8 mouse cellular contexts compared by ENCODE assay signal in genomic region chr3:94442951-94443596, GRCm38 (mm10). TPM values are rescaled to one million over a fixed set of nuclear protein-coding genes. Genes with fewer than 3 reads are reported as not detected.
DNase-seq lines count a peak whose midpoint lies in the region; ATAC-seq and TF ChIP-seq lines count a peak whose summit lies in the region.

Gene Mrpl9 (plus strand): TSS chr3:94443318.

- TF ChIP-seq POLR2A in MEL (IDR thresholded peaks at IDR 0.05; ENCODE audit: control insufficient read depth in 1 of 2, insufficient read depth in 1 of 2, low read depth in 1 of 2, low read length in 2 of 2, poor library complexity in 1 of 2) = peak; percentile 93 to 99
- TF ChIP-seq POLR2A in cerebellum, adult 2 months (IDR thresholded peaks at IDR 0.05; ENCODE audit: borderline replicate concordance, insufficient read depth, low read length) = peak; percentile 88; the same call in 1 of the 2 replicates

- peak within 1 kb of the TSS; percentile 84 for H3K9ac ChIP-seq in MEL (ENCODE audit: control insufficient read depth, low read depth, low read length, poor library complexity, severe bottlenecking)
- H3K9ac ChIP-seq in lung, embryonic 16.5 days (ENCODE audit: low read length) = peak within 1 kb of the TSS; percentile 96

- peak within 1 kb of the TSS; percentile 76 to 93 for H3K4me3 ChIP-seq in MEL (ENCODE audit: control insufficient read depth in 1 of 2, insufficient read depth in 1 of 2, low read depth in 2 of 2, low read length in 2 of 2)
- peak within 1 kb of the TSS; percentile 58 for H3K4me3 ChIP-seq in cerebellum, adult 2 months (replicated peaks; ENCODE audit: insufficient read depth, low read depth, low read length)
- peak within 1 kb of the TSS; percentile 98 for H3K4me3 ChIP-seq in lung, embryonic 16.5 days (ENCODE audit: low read length)

- DNase-seq in MEL (ENCODE audit: low read depth, low spot score) = peak; percentile 98
- DNase-seq in cerebellum, adult 2 months = peak; percentile 93 to 95
- DNase-seq in forelimb bud, embryonic 11.5 days (ENCODE audit: low read depth, low spot score) = peak; percentile 97
- DNase-seq in layer of hippocampus, adult 9-10 months (ENCODE audit: low spot score) = peak; percentile 69
- DNase-seq in ovary, postnatal 10 days (ENCODE audit: low spot score) = peak; percentile 94
- DNase-seq in thymus, postnatal 10 days (ENCODE audit: low spot score in 2 of 2) = peak; percentile 92 to 97

- no peak for TF ChIP-seq RAD21 in MEL (IDR thresholded peaks at IDR 0.05; ENCODE audit: low read depth, low read length)

- peak; percentile 94 to 96 for ATAC-seq in hematopoietic stem cell, adult 5-6 weeks (replicated peaks in 1 of 2; ENCODE audit: insufficient read depth in 1 of 2, low FRiP score in 2 of 2, low TSS enrichment in 1 of 2, low read depth in 1 of 2, poor library complexity in 2 of 2, severe bottlenecking in 2 of 2)
- ATAC-seq in lung, embryonic 16.5 days (ENCODE audit: low read depth) = peak; percentile 99

- TF ChIP-seq CTCF in MEL (IDR thresholded peaks at IDR 0.05 in 2 of 3, conservative IDR thresholded peaks at IDR 0.05 in 1 of 3; ENCODE audit: control insufficient read depth in 1 of 3, insufficient read depth in 1 of 3, low read depth in 2 of 3, low read length in 3 of 3, poor library complexity in 1 of 3, severe bottlenecking in 1 of 3) = no peak
- TF ChIP-seq CTCF in cerebellum, adult 2 months (IDR thresholded peaks at IDR 0.05; ENCODE audit: borderline replicate concordance, insufficient read depth, low read depth, low read length) = no peak

- H3K9me3 ChIP-seq in MEL (replicated peaks; ENCODE audit: insufficient read depth, low read length) = no peaks in the 10 kb centered on the region
- H3K9me3 ChIP-seq in lung, embryonic 16.5 days (ENCODE audit: control insufficient read depth, low read length) = no peaks in the 10 kb centered on the region

- peak within 1 kb of the TSS; percentile 85 for H3K4me2 ChIP-seq in lung, embryonic 16.5 days (ENCODE audit: low read depth, low read length)

- H3K36me3 ChIP-seq in MEL (ENCODE audit: control insufficient read depth in 1 of 2, insufficient read depth in 2 of 2, low read length in 2 of 2) = peaks cover 11 to 15% of the 10 kb centered on the region in 2 experiments
- peaks cover 29% of the 10 kb centered on the region for H3K36me3 ChIP-seq in lung, embryonic 16.5 days (ENCODE audit: control insufficient read depth, insufficient read depth, low read length)

- peaks cover 13% of the 10 kb centered on the region for H3K79me2 ChIP-seq in MEL (ENCODE audit: control insufficient read depth, insufficient read depth, low read length, poor library complexity)

- WGBS in cerebellum, adult 2 months = 1% methylated on average over 39 of the region's 39 CpGs
- 0% methylated on average over 38 of the region's 39 CpGs for WGBS in lung, embryonic 16.5 days

- peaks cover 1 to 6% of the 10 kb centered on the region in 2 experiments; a peak in 3 of 4 replicates for H3K27me3 ChIP-seq in MEL (ENCODE audit: control insufficient read depth in 1 of 2, insufficient read depth in 2 of 2, low read length in 2 of 2)
- H3K27me3 ChIP-seq in cerebellum, adult 2 months (ENCODE audit: control insufficient read depth, insufficient read depth, low read length) = no peaks in the 10 kb centered on the region
- H3K27me3 ChIP-seq in lung, embryonic 16.5 days (ENCODE audit: control insufficient read depth, insufficient read depth, low read depth, low read length) = no peaks in the 10 kb centered on the region

- H3K4me1 ChIP-seq in MEL (ENCODE audit: control insufficient read depth in 1 of 2, insufficient read depth in 2 of 2, low read length in 2 of 2) = peaks cover 0 to 8% of the 10 kb centered on the region in 2 experiments; a peak in 2 of 4 replicates
- H3K4me1 ChIP-seq in cerebellum, adult 2 months (ENCODE audit: control insufficient read depth, insufficient read depth, low read length) = peaks cover 4% of the 10 kb centered on the region; the same call in 1 of the 2 replicates
- H3K4me1 ChIP-seq in lung, embryonic 16.5 days (replicated peaks; ENCODE audit: control insufficient read depth, insufficient read depth, low read length) = peaks cover 6% of the 10 kb centered on the region

- H3K27ac ChIP-seq in MEL (ENCODE audit: control insufficient read depth, low read depth, low read length) = peak within 1 kb of the TSS; percentile 46
- H3K27ac ChIP-seq in cerebellum, adult 2 months (ENCODE audit: insufficient read depth, low read length) = peak within 1 kb of the TSS; percentile 32; the same call in 1 of the 2 replicates
- H3K27ac ChIP-seq in lung, embryonic 16.5 days (ENCODE audit: low read length) = peak within 1 kb of the TSS; percentile 69

- TF ChIP-seq EP300 in MEL (IDR thresholded peaks at IDR 0.05; ENCODE audit: low read depth in 1 of 2, low read length in 2 of 2) = no peak; a peak in 1 of 4 replicates

TF ChIP-seq in MEL, 35 proteins besides CTCF, POLR2A, EP300 and RAD21:
- TF ChIP-seq RCOR1 (IDR thresholded peaks at IDR 0.05; ENCODE audit: low read depth, low read length) (no peak), TAL1 (IDR thresholded peaks at IDR 0.05; ENCODE audit: low read length) (0 out of 2 replicates have a peak, but pooled peaks have one; percentile 26), TBP (IDR thresholded peaks at IDR 0.05; ENCODE audit: low read depth, low read length) (peak; percentile 91), GABPA (IDR thresholded peaks at IDR 0.05; ENCODE audit: low read depth, low read length) (no peak), JUND (IDR thresholded peaks at IDR 0.05; ENCODE audit: low read depth, low read length) (no peak), SMC3 (IDR thresholded peaks at IDR 0.05; ENCODE audit: low read depth, low read length) (0 out of 2 replicates have a peak, but pooled peaks have one; percentile 3), GATA1 (IDR thresholded peaks at IDR 0.05; ENCODE audit: low read depth, low read length) (peak; percentile 44; the same call in 1 of the 2 replicates), ZNF384 (IDR thresholded peaks at IDR 0.05; ENCODE audit: low read depth, low read length) (peak; percentile 98), CHD1 (IDR thresholded peaks at IDR 0.05; ENCODE audit: low read depth, low read length) (no peak; the same call in 1 of the 2 replicates), BHLHE40 (IDR thresholded peaks at IDR 0.05; ENCODE audit: borderline replicate concordance, low read depth, low read length) (no peak), MYB (IDR thresholded peaks at IDR 0.05; ENCODE audit: low read depth, low read length) (no peak), UBTF (IDR thresholded peaks at IDR 0.05; ENCODE audit: borderline replicate concordance, insufficient read depth, low read depth, low read length) (no peak), ZC3H11A (IDR thresholded peaks at IDR 0.05; ENCODE audit: low read depth, low read length) (no peak), MEF2A (IDR thresholded peaks at IDR 0.05; ENCODE audit: extremely low read depth, insufficient replicate concordance, low read depth, low read length, poor library complexity, severe bottlenecking) (no peak), ETS1 (IDR thresholded peaks at IDR 0.05; ENCODE audit: low read depth, low read length) (no peak; the same call in 1 of the 2 replicates), MAFK (IDR thresholded peaks at IDR 0.05; ENCODE audit: borderline replicate concordance, low read depth, low read length) (no peak), NELFE (IDR thresholded peaks at IDR 0.05; ENCODE audit: low read depth, low read length) (peak; percentile 98), TCF12 (IDR thresholded peaks at IDR 0.05; ENCODE audit: low read depth, low read length) (peak; percentile 81), MAX (IDR thresholded peaks at IDR 0.05; ENCODE audit: low read length) (peak; percentile 85), USF1 (IDR thresholded peaks at IDR 0.05; ENCODE audit: low read depth, low read length) (no peak; the same call in 1 of the 2 replicates), SIN3A (IDR thresholded peaks at IDR 0.05; ENCODE audit: low read length) (peak; percentile 85), ZKSCAN1 (IDR thresholded peaks at IDR 0.05; ENCODE audit: low read depth, low read length) (no peak; the same call in 1 of the 2 replicates), ZMIZ1 (IDR thresholded peaks at IDR 0.05; ENCODE audit: low read depth, low read length) (peak; percentile 71; the same call in 1 of the 2 replicates), POLR2AphosphoS2 (IDR thresholded peaks at IDR 0.05; ENCODE audit: low read length) (peak; percentile 90), MXI1 (IDR thresholded peaks at IDR 0.05; ENCODE audit: low read depth, low read length) (peak; percentile 83), NRF1 (IDR thresholded peaks at IDR 0.05; ENCODE audit: insufficient read depth, low read depth, low read length, poor library complexity, severe bottlenecking) (peak; percentile 92), KAT2A (conservative IDR thresholded peaks at IDR 0.05; ENCODE audit: low read depth, low read length) (peak; percentile 58; the same call in 1 of the 2 replicates), POLR2AphosphoS5 (IDR thresholded peaks at IDR 0.05; ENCODE audit: borderline replicate concordance, low read depth, low read length) (no peak), HCFC1 (IDR thresholded peaks at IDR 0.05; ENCODE audit: low read depth, low read length) (peak; percentile 90), CHD2 (IDR thresholded peaks at IDR 0.05; ENCODE audit: low read length) (no peak), MYC (IDR thresholded peaks at IDR 0.05; ENCODE audit: low read depth, low read length) (peak; percentile 71; the same call in 1 of the 2 replicates), ELF1 (IDR thresholded peaks at IDR 0.05; ENCODE audit: low read depth, low read length) (peak; percentile 87), MAZ (IDR thresholded peaks at IDR 0.05; ENCODE audit: low read depth, low read length) (no peak), USF2 (IDR thresholded peaks at IDR 0.05; ENCODE audit: borderline replicate concordance in 1 of 2, insufficient read depth in 1 of 2, low read depth in 1 of 2, low read length in 2 of 2) (no peak), E2F4 (IDR thresholded peaks at IDR 0.05; ENCODE audit: borderline replicate concordance, low read depth, low read length) (no peak)

RNA-seq across cellular contexts. Expression of gene Mrpl9, which starts in this region (rescaled TPM):
- total RNA-seq in MEL (2012; rRNA removed) = 208 and 215 TPM in 2 replicates
- polyA plus RNA-seq in MEL (2012; ENCODE audit: insufficient read depth in 1 of 2, insufficient read length in 2 of 2, low read depth in 1 of 2, low replicate concordance in 2 of 2, missing spikeins in 1 of 2) = 100 to 1,000 TPM in 1 of 2 experiments, not detected in 1; 191 TPM
- polyA plus RNA-seq in cerebellum, adult 2 months (2012; rRNA removed) = 58.5 and 58.6 TPM in 2 replicates
- total RNA-seq in hematopoietic stem cell, adult 5-6 weeks (2017) = 64.1 and 67.4 TPM in 2 replicates
- polyA plus RNA-seq in lung, embryonic 16.5 days (2015; fragmentation: Nextera tagmentation; extraction: Ambion mirVana) = 58.8 and 59.8 TPM in 2 replicates

Comparison
In these comparisons a context has a peak if more than half of its experiments do, and no peak if none do; other contexts are left out.
1. Peak in every context shown above with its lines: DNase-seq, ATAC-seq, H3K4me3 ChIP-seq and H3K27ac ChIP-seq.